Mouse (Mus musculus) bone marrow, adult 2 months (tissue): ENCODE measurements around the gene Spg21.

ENCODE experiments used
- CTCF ChIP-seq: fragments of 200-500 bp; IDR thresholded peaks from 2 replicates; pipeline ENCODE4 v1.5.1; 2011; ENCODE audit warnings: low read length, control low read depth; ENCODE audit not compliant: control insufficient read depth, insufficient read depth
- POLR2A ChIP-seq: fragments of 200-500 bp; IDR thresholded peaks from 2 replicates; pipeline ENCODE4 v1.6.1; 2011; ENCODE audit warnings: low read depth, mild to moderate bottlenecking, control low read depth, low read length, borderline replicate concordance; ENCODE audit not compliant: control insufficient read depth

GRCm38 (mm10) chr9:65435211-65435610 is 25.5 kb upstream of the Spg21 start:
- TF ChIP-seq POLR2A, result no peak
- TF ChIP-seq CTCF, result no peak
